In genomic region chr19:45012636-45013035, GRCm38 (mm10) we compare ENCODE assay signal across 1 mouse cellular context.
A peak's percentile ranks its signal among the peaks of the same experiment; 100 is the strongest.
TF ChIP-seq lines count a peak whose summit lies in the region.

No protein-coding gene starts in this region.

TF ChIP-seq in MEL, 35 proteins besides CTCF, POLR2A, EP300 and RAD21:
- TF ChIP-seq MYB (IDR thresholded peaks at IDR 0.05; ENCODE audit: low read depth, low read length): no peak
- no peak for TF ChIP-seq TAL1 (IDR thresholded peaks at IDR 0.05; ENCODE audit: low read length)
- peak; percentile 63 for TF ChIP-seq SMC3 (IDR thresholded peaks at IDR 0.05; ENCODE audit: low read depth, low read length)
- peak; percentile 20; the same call in 1 of the 2 replicates for TF ChIP-seq ZC3H11A (IDR thresholded peaks at IDR 0.05; ENCODE audit: low read depth, low read length)
- TF ChIP-seq NRF1 (IDR thresholded peaks at IDR 0.05; ENCODE audit: insufficient read depth, low read depth, low read length, poor library complexity, severe bottlenecking): no peak
